29 mouse cellular contexts compared by ENCODE assay signal in the genomic region with DNA sequence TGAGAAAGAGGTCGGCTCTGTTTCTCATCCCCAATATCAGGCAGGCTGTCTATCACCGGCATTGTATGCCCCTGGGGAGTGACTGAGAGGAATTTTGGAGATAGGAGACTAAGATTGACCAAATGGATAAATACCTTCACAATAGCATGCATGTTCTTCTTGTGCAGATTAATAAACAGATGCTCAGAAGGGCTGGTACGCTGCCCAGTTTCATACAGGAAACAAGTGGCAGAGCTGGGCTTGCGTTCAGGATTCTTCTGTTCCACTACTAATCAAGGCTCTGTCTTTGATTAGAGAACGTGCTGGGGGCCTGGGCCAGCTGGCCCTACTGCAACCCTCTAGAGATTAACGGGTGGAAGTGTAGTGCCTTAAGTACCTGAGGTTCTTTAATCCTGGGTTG. TPM values are rescaled to one million over a fixed set of nuclear protein-coding genes. Genes with fewer than 3 reads are reported as not detected.
DNase-seq lines count a peak whose midpoint lies in the region; ATAC-seq lines count a peak whose summit lies in the region.
"Had no signal": no experiment of that assay in that cellular context is flagged by ENCODE, and none has a peak within 500 bp of the region (broad histone marks: within the 10 kb centered on the region; RNA-seq: fewer than 3 reads in every experiment).

No protein-coding gene starts in this region.

- no peak for ATAC-seq in forebrain, embryonic 13.5 days
- no peak for ATAC-seq in forebrain, embryonic 12.5 days (ENCODE audit: low FRiP score)
- ATAC-seq in hindbrain, embryonic 14.5 days (ENCODE audit: low FRiP score) = no peak
- ATAC-seq: hindbrain, postnatal 0 days; intestine, embryonic 16.5 days; liver, embryonic 12.5 days; Patski had no signal

- no peaks in the 10 kb centered on the region for H3K27me3 ChIP-seq in forebrain, embryonic 13.5 days
- 0 out of 2 replicates have a peak, but pooled peaks cover 3% of the 10 kb centered on the region for H3K27me3 ChIP-seq in forebrain, embryonic 12.5 days
- H3K27me3 ChIP-seq in hindbrain, embryonic 14.5 days (ENCODE audit: control insufficient read depth, insufficient read depth, low read length) = no peaks in the 10 kb centered on the region
- H3K27me3 ChIP-seq: liver, embryonic 12.5 days; neural tube, embryonic 12.5 days; Patski had no signal

- no peaks in the 10 kb centered on the region for H3K9me3 ChIP-seq in forebrain, embryonic 13.5 days (replicated peaks)
- no peaks in the 10 kb centered on the region for H3K9me3 ChIP-seq in forebrain, embryonic 12.5 days
- no peaks in the 10 kb centered on the region for H3K9me3 ChIP-seq in hindbrain, embryonic 14.5 days (ENCODE audit: control insufficient read depth, low read length)
- H3K9me3 ChIP-seq: embryonic facial prominence, embryonic 15.5 days; hindbrain, embryonic 10.5 days; limb, embryonic 13.5 days; liver, embryonic 12.5 days; neural tube, embryonic 12.5 days had no signal

- no peaks in the 10 kb centered on the region for H3K36me3 ChIP-seq in forebrain, embryonic 13.5 days (ENCODE audit: poor library complexity, severe bottlenecking)
- no peaks in the 10 kb centered on the region; the same call in 1 of the 2 replicates for H3K36me3 ChIP-seq in forebrain, embryonic 12.5 days (replicated peaks)
- H3K36me3 ChIP-seq in hindbrain, embryonic 14.5 days (replicated peaks; ENCODE audit: control insufficient read depth, insufficient read depth) = no peaks in the 10 kb centered on the region
- H3K36me3 ChIP-seq: embryonic facial prominence, embryonic 15.5 days; hindbrain, embryonic 10.5 days; limb, embryonic 13.5 days; liver, embryonic 12.5 days had no signal

- WGBS in forebrain, embryonic 13.5 days = 39% methylated on average over 6 of the region's 6 CpGs
- WGBS in forebrain, embryonic 12.5 days = 60% methylated on average over 6 of the region's 6 CpGs
- 46% methylated on average over 6 of the region's 6 CpGs for WGBS in hindbrain, embryonic 14.5 days

- peaks cover 40% of the 10 kb centered on the region for H3K4me1 ChIP-seq in forebrain, embryonic 13.5 days
- H3K4me1 ChIP-seq in forebrain, embryonic 12.5 days = peaks cover 23% of the 10 kb centered on the region
- peaks cover 14% of the 10 kb centered on the region; the same call in 1 of the 2 replicates for H3K4me1 ChIP-seq in hindbrain, embryonic 14.5 days (replicated peaks; ENCODE audit: control insufficient read depth, insufficient read depth, low read length)
- H3K4me1 ChIP-seq: liver, embryonic 12.5 days had no signal

- H3K9ac ChIP-seq in forebrain, embryonic 13.5 days = no peak overlapping the region
- H3K9ac ChIP-seq in forebrain, embryonic 12.5 days = no peak overlapping the region
- no peak overlapping the region for H3K9ac ChIP-seq in hindbrain, embryonic 14.5 days
- H3K9ac ChIP-seq: embryonic facial prominence, embryonic 15.5 days; limb, embryonic 13.5 days; liver, embryonic 12.5 days; neural tube, embryonic 12.5 days had no signal

- 0 out of 2 replicates have a peak overlapping the region, but pooled peaks have one; percentile 19 for H3K27ac ChIP-seq in forebrain, embryonic 13.5 days
- H3K27ac ChIP-seq in forebrain, embryonic 12.5 days = no peak overlapping the region
- no peak overlapping the region for H3K27ac ChIP-seq in hindbrain, embryonic 14.5 days
- H3K27ac ChIP-seq: embryonic facial prominence, embryonic 15.5 days; hindbrain, embryonic 10.5 days; hindbrain, postnatal 0 days; limb, embryonic 13.5 days; liver, embryonic 12.5 days; neural tube, embryonic 12.5 days had no signal

- DNase-seq in layer of hippocampus, postnatal 14 days (ENCODE audit: low spot score in 2 of 2) = peak; percentile 31 to 60
- DNase-seq in layer of hippocampus, postnatal 25 days (ENCODE audit: extremely low spot score in 1 of 2, low spot score in 1 of 2) = no peak
- DNase-seq in right cerebral cortex, postnatal 14 days = peak; percentile 12
- DNase-seq in right cerebral cortex, adult 18-20 months = no peak
- DNase-seq in hindbrain, embryonic 14.5 days (ENCODE audit: low spot score) = no peak
- DNase-seq: adrenal gland, adult 2 months; cerebellum, adult 18-20 months; gastrocnemius, postnatal 10 days; heart, postnatal 10 days; kidney, adult 9 months; kidney, postnatal 14 days; lung, adult 2 months; lung, postnatal 4 days; midbrain, embryonic 14.5 days; retina, postnatal 1 day had no signal

- H3K4me2 ChIP-seq in forebrain, embryonic 13.5 days = no peak overlapping the region
- no peak overlapping the region for H3K4me2 ChIP-seq in forebrain, embryonic 12.5 days
- no peak overlapping the region for H3K4me2 ChIP-seq in hindbrain, embryonic 14.5 days (replicated peaks)
- H3K4me2 ChIP-seq: embryonic facial prominence, embryonic 15.5 days; heart, embryonic 11.5 days; limb, embryonic 13.5 days; liver, embryonic 12.5 days; neural tube, embryonic 12.5 days had no signal

- H3K4me3 ChIP-seq in forebrain, embryonic 13.5 days = no peak overlapping the region
- no peak overlapping the region for H3K4me3 ChIP-seq in forebrain, embryonic 12.5 days (replicated peaks)
- no peak overlapping the region for H3K4me3 ChIP-seq in hindbrain, embryonic 14.5 days (replicated peaks; ENCODE audit: low read length)
- H3K4me3 ChIP-seq: embryonic facial prominence, embryonic 15.5 days; hindbrain, embryonic 10.5 days; limb, embryonic 13.5 days; liver, embryonic 12.5 days; neural tube, embryonic 12.5 days had no signal

RNA-seq across cellular contexts. Expression of a gene that starts 15.5 kb away (rescaled TPM):
- 26.2 and 27.4 TPM in 2 replicates for polyA plus RNA-seq in forebrain, embryonic 13.5 days (2015; fragmentation: Nextera tagmentation; extraction: Ambion mirVana)
- polyA plus RNA-seq in forebrain, embryonic 12.5 days (2016; fragmentation: Nextera tagmentation; extraction: Ambion mirVana) = 26.6 and 33.4 TPM in 2 replicates
- total RNA-seq in layer of hippocampus, postnatal 14 days (2021) = 10 to 100 TPM; 15.8 to 15.9 TPM
- total RNA-seq in layer of hippocampus, postnatal 25 days (2021) = 10 to 100 TPM; 13.6 to 14.6 TPM
- 9.7 and 9.9 TPM in 2 replicates for polyA plus RNA-seq in hindbrain, embryonic 14.5 days (2014; fragmentation: Nextera tagmentation; extraction: Ambion mirVana)
- total RNA-seq: common myeloid progenitor, adult 5-6 weeks; granulocyte monocyte progenitor cell, adult 5-6 weeks; megakaryocyte-erythroid progenitor cell, adult 5-6 weeks had no signal
- polyA plus RNA-seq: adrenal gland, adult 2 months had no signal

Comparison
In these comparisons a context has a peak if more than half of its experiments do, and no peak if none do; other contexts are left out.
1. DNase-seq: peak in layer of hippocampus, postnatal 14 days (2 of 2) and right cerebral cortex, postnatal 14 days (single experiment); none in layer of hippocampus, postnatal 25 days (0 of 2), right cerebral cortex, adult 18-20 months (single experiment) and hindbrain, embryonic 14.5 days (single experiment).